Mouse (Mus musculus): ENCODE measurements at regions not wholly inside any gene's neighbourhood (a gene's known extent, or its start where the extent isn't known, plus 50 kb on each side); places are given as distances from the start of the nearest gene placed in this dataset.

GRCm38 (mm10) chr11:25423186-25423585 is 787.4 kb downstream of the 5730522E02Rik start:
- TF ChIP-seq POLR2A (IDR thresholded peaks at IDR 0.05; ENCODE audit: borderline replicate concordance, extremely low read depth, low read depth, low read length) (no peak), CTCF (IDR thresholded peaks at IDR 0.05; ENCODE audit: insufficient read depth, low read length) (no peak)
